ENCODE assay signal across 28 mouse cellular contexts in the genomic region with DNA sequence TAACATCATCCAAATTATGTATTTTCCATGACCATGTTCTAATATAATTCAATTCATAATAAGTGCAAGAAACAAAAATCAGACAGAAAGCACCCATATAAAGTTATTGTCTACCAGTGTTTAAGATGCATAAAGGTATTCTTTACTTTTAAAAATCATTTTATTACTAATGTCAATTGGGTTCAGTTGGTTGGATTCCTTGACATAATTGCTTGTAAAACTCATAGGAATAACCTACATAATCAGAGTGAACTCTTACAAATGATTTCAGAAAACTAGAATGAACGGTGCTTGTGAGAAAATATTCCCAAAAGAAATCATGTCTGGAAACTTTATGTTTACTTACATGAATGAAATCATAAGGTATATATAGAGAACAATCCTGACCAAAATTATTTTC. TPM values are rescaled to one million over a fixed set of nuclear protein-coding genes. Genes with fewer than 3 reads are reported as not detected.
"Had no signal": no experiment of that assay in that cellular context is flagged by ENCODE, and none has a peak within 500 bp of the region (broad histone marks: within the 10 kb centered on the region; RNA-seq: fewer than 3 reads in every experiment).

TSS of gene Vmn2r79 (plus strand) at position 301 of the 400 bp plus-strand sequence.

RNA-seq across cellular contexts. Expression of gene Vmn2r79, which starts in this region (rescaled TPM):
- polyA plus RNA-seq: limb, embryonic 10.5 days; limb, embryonic 11.5 days; limb, embryonic 12.5 days; limb, embryonic 13.5 days; limb, embryonic 14.5 days; limb, embryonic 15.5 days; liver, adult 2 months; liver, embryonic 11.5 days; liver, embryonic 12.5 days; liver, embryonic 13.5 days; liver, embryonic 14.5 days; liver, embryonic 15.5 days; liver, embryonic 16.5 days; liver, postnatal 0 days; lung, adult 2 months; lung, embryonic 14.5 days; lung, embryonic 15.5 days; lung, embryonic 16.5 days; lung, postnatal 0 days; macrophage; midbrain, embryonic 12.5 days; midbrain, embryonic 13.5 days; midbrain, embryonic 14.5 days; midbrain, embryonic 15.5 days; midbrain, embryonic 16.5 days; midbrain, postnatal 0 days; myocyte; neural tube, embryonic 11.5 days had no signal
